Mouse (Mus musculus) lung, postnatal 0 days (tissue): Measurements from ENCODE around the gene Hyal1. TPM values are rescaled to one million over a fixed set of nuclear protein-coding genes. Genes with fewer than 3 reads are reported as not detected.
A peak's percentile ranks its signal among the peaks of the same experiment; 100 is the strongest.
"Not testable (repeated sequence)": the region's sequence is repeated elsewhere in the genome, so short reads cannot be mapped to it uniquely, and the experiment has no call there.

ENCODE experiments used
- ATAC-seq: fragments of 200-750 bp; cut with Nextera tagmentation; 2 replicates; pipeline ENCODE4 v1.8.0; 2017; ENCODE audit warnings: moderate library complexity
- DNase-seq: peaks from one replicate; pipeline ENCODE4 v3.0.0-alpha.2; 2016; ENCODE audit warnings: low spot score
- H3K27ac ChIP-seq: fragments of 300-500 bp; sonication (generic); 2 replicates; pipeline ENCODE4 v1.5.1; 2014; ENCODE audit warnings: antibody characterized with exemption, mild to moderate bottlenecking, low read length, mixed read lengths
- H3K27me3 ChIP-seq: fragments of 300-500 bp; sonication (generic); replicated peaks from 2 replicates; pipeline ENCODE4 v1.6.1; 2014; ENCODE audit warnings: low read length, mixed read lengths; ENCODE audit not compliant: insufficient read depth
- H3K36me3 ChIP-seq: fragments of 300-500 bp; sonication (generic); 2 replicates; pipeline ENCODE4 v1.6.1; 2014; ENCODE audit warnings: low read length, mixed read lengths; ENCODE audit not compliant: insufficient read depth
- H3K4me1 ChIP-seq: fragments of 300-500 bp; sonication (generic); 2 replicates; pipeline ENCODE4 v1.6.1; 2014; ENCODE audit warnings: antibody characterized with exemption, low read depth, low read length, mixed read lengths; ENCODE audit not compliant: insufficient read depth
- H3K4me2 ChIP-seq: fragments of 300-500 bp; sonication (generic); replicated peaks from 2 replicates; pipeline ENCODE4 v1.6.1; 2014; ENCODE audit warnings: low read depth, mild to moderate bottlenecking, low read length, moderate library complexity, mixed read lengths
- H3K4me3 ChIP-seq: fragments of 300-500 bp; sonication (generic); 2 replicates; pipeline ENCODE4 v1.5.1; 2014; ENCODE audit warnings: low read depth, low read length
- H3K9ac ChIP-seq: fragments of 300-500 bp; sonication (generic); replicated peaks from 2 replicates; pipeline ENCODE4 v1.6.1; 2014; ENCODE audit warnings: low read depth, mild to moderate bottlenecking
- H3K9me3 ChIP-seq: fragments of 300-500 bp; sonication (generic); 2 replicates; pipeline ENCODE4 v1.6.1; 2016; ENCODE audit warnings: low read length, mixed read lengths
- CTCF ChIP-seq: IDR thresholded peaks from 2 replicates; pipeline ENCODE4 v1.5.1; 2016; ENCODE audit warnings: antibody characterized with exemption, mild to moderate bottlenecking
- EP300 ChIP-seq: IDR thresholded peaks from 2 replicates; pipeline ENCODE4 v1.6.1; 2016; ENCODE audit warnings: antibody characterized with exemption, mild to moderate bottlenecking, control low read depth
- WGBS: fragments of 180-500 bp; shearing (Covaris S2); extraction: QIAGEN DNeasy Blood & Tissue Kit; methylation state at CpG from one replicate; pipeline ENCODE4 v1.1.7; 2014; 5-methylcytosine and 5-hydroxymethylcytosine counted together
- polyA plus RNA-seq: library from polyadenylated mRNA; unstranded; fragments of >200 nt; fragmentation: Nextera tagmentation; extraction: Ambion mirVana; gene quantifications from 2 replicates; pipeline ENCODE4 v1.2.1, GENCODE M21; 2015

The Hyal1 gene
- polyA plus RNA-seq, 1 experiment from 2014 or later = 11.0 TPM

DNA sequence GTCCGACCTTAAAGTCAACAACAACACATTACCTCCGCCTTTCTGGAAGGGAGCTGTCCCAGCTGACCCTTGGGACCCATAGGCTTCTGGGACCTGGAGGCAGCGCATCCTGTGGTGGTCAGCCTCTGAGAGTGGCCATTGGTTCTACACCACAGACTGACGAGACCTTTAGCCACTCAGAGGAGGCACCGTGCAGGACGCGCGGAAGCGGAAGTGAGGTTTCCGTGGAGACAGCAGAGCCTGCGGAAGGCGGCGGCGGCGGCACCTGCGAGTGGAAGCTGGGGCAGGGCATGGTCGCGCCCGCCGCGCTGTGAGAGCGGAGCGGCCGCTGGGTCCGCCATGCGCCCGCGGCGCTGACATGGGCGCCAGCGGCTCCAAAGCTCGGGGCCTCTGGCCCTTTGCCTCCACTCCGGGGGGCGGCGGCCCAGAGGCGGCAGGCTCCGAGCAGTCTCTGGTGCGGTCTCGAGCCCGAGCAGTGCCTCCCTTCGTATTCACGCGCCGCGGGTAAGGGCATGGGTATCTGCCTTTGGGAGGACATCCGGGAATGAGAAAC is 13.6 kb upstream of the Hyal1 start, which contains the start of gene Tusc2:
TSS of gene Tusc2 (plus strand) at position 227 of the 553 bp plus-strand sequence.
- DNase-seq (peak; percentile 97), ATAC-seq (peak; percentile 91)
- Histone ChIP-seq H3K9ac (peak within 1 kb of the TSS; percentile 65), H3K27me3 (no peaks in the 10 kb centered on the region), H3K9me3 (no peaks in the 10 kb centered on the region), H3K36me3 (peaks cover 30% of the 10 kb centered on the region; the same call in 1 of the 2 replicates), H3K4me3 (peak within 1 kb of the TSS; percentile 74), H3K4me1 (peaks cover 11% of the 10 kb centered on the region; the same call in 1 of the 2 replicates), H3K4me2 (peak within 1 kb of the TSS; percentile 91), H3K27ac (peak within 1 kb of the TSS; percentile 82)
- 0 out of 2 replicates have a peak, but pooled peaks have one; percentile 23 for TF ChIP-seq EP300
- no peak for TF ChIP-seq CTCF
- WGBS = 1% methylated on average over 46 of the region's 46 CpGs

DNA sequence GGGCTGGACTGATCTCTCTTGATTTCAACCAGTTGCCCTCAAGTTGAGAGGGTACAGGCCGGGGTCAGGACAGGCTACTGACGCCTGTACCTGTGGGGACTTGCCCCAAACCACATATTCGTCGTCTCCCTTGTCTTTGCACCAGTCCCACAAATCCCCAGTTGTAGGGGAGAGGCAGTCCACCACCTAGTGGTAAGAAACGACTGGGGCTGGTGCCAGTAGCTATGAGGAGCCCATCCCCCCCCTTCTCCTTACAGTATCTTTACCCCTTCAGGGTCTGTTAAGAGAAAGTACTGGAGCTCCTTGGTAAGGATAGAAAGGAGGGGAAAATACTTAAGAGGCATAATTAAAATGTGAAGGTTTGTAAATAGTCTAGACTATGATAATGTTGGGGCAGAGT is 11.2 kb upstream of the Hyal1 start:
- H3K27ac ChIP-seq = peak overlapping the region; percentile 92
- ATAC-seq = not testable (repeated sequence)
- peak; percentile 55 for DNase-seq

DNA sequence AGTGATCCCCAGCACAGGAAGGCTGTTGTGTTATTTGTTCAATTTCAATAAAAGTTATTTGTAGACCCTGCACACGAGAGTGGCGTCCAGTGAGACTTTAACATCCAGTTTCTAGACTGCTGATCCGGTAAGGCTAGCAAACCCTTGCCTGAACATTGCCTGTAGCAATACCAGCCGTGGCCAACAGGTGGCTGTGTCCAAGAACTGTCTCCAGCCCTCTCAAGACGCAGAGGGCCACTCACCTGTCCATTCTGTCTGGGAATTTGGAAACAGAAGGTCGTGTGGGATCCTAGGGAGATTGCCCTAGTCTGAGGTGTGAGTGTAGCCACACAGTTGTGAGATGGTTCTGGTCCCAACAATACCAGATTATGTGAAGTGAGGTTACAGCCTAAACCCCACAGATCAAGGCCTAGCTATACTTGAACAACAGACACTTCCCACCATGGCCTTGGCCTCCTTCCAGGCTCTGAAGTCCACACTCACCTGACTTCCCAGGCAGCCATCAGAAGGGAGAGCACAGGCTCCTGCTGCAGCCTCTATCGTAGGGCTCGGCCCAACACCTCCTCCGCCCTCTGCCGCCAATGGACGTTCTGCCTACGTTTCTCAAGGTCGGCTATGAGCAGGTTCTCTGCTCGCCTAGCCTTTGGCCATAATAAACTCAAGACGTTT is 10.6 kb upstream of the Hyal1 start:
- peak overlapping the region; percentile 92 for H3K27ac ChIP-seq
- TF ChIP-seq CTCF (peak; percentile 94), EP300 (no peak)
- no peaks in the 10 kb centered on the region for H3K27me3 ChIP-seq
- ATAC-seq = peak; percentile 11; the same call in 1 of the 2 replicates
- H3K4me2 ChIP-seq = peak overlapping the region; percentile 32
- peak; percentile 78 for DNase-seq
- peaks cover 21% of the 10 kb centered on the region; the same call in 1 of the 2 replicates for H3K4me1 ChIP-seq
- WGBS = 42% methylated on average over 15 of the region's 15 CpGs
- H3K9me3 ChIP-seq = no peaks in the 10 kb centered on the region
- H3K4me3 ChIP-seq = no peak overlapping the region; the same call in 1 of the 2 replicates
- H3K9ac ChIP-seq = 0 out of 2 replicates have a peak overlapping the region, but pooled peaks have one; percentile 30
- peaks cover 5% of the 10 kb centered on the region; the same call in 1 of the 2 replicates for H3K36me3 ChIP-seq

More for the DNA sequence above, 11.2 kb upstream of the Hyal1 start:
- 37% methylated on average over 5 of the region's 5 CpGs for WGBS
- Histone ChIP-seq H3K4me3 (peak overlapping the region; percentile 19; the same call in 1 of the 2 replicates), H3K4me2 (peak overlapping the region; percentile 91), H3K4me1 (peaks cover 15% of the 10 kb centered on the region; the same call in 1 of the 2 replicates), H3K9ac (peak overlapping the region; percentile 19; the same call in 1 of the 2 replicates)
- not testable (repeated sequence) for H3K36me3 ChIP-seq, H3K27me3 ChIP-seq, H3K9me3 ChIP-seq
- TF ChIP-seq CTCF = peak; percentile 61

DNA sequence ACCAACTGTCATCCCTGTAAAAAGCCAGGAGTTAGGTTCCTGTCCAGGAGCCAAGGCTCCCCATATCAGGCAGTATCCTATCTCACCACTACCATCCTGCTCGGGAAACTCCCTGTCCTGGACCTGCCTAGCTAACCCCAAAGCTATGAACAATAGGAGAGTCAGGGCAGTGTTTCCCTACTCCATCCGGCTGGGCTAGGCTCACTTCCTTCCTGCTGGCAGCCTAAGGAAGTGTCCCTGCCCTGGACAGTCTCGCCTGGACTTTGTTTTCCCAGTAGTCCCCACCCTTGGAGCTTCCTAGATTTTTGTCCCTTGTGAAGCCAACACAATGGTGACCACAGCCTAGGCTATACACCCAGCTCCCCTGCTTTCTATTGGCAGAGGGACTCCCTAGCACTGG is 9.9 kb upstream of the Hyal1 start:
- no peaks in the 10 kb centered on the region for H3K27me3 ChIP-seq
- peak overlapping the region; percentile 92 for H3K27ac ChIP-seq
- DNase-seq (peak; percentile 83), ATAC-seq (peak; percentile 60)
- H3K4me1 ChIP-seq = peaks cover 21% of the 10 kb centered on the region; the same call in 1 of the 2 replicates
- no peaks in the 10 kb centered on the region for H3K9me3 ChIP-seq
- TF ChIP-seq EP300 = peak; percentile 97
- TF ChIP-seq CTCF = peak; percentile 50
- H3K4me2 ChIP-seq = peak overlapping the region; percentile 32
- 0 out of 2 replicates have a peak overlapping the region, but pooled peaks have one; percentile 30 for H3K9ac ChIP-seq
- WGBS = 40% methylated on average over 3 of the region's 3 CpGs
- H3K36me3 ChIP-seq = peaks cover under 1% of the 10 kb centered on the region; the same call in 1 of the 2 replicates
- H3K4me3 ChIP-seq = no peak overlapping the region

DNA sequence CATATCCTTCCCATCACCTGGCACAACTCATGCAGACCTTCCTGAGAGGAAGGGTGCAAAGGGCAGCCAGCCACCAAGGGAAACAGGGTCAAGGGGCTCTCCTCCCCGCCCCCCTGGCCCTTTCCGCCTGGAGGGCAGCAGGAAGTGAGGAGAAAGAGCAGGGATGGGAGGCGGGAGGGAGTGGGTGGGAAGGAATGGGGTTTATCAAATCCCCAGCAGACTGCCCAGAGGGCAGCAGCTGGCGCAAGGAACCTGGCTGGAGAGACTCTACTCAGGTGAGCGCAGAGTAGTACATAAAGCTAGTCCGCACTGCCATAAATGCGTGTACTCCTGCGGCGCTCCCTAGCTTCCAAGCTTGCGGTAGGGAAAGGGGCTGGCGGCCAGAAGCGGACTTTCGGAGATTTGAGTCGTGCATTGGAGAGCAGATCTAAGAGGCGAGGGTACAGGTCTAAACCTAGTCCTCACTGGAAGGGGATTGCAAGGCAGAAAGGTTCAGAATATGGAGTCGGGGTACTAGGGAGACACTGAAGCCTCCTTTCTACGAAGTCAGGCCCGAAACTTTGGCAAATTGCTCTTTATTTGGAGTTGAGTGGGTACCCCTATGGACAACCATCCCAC is 8.9 kb upstream of the Hyal1 start, which contains the start of gene Hyal2:
TSS of gene Hyal2 (plus strand) at position 244 of the 618 bp plus-strand sequence.
- Histone ChIP-seq H3K4me3 (peak within 1 kb of the TSS; percentile 63), H3K4me2 (peak within 1 kb of the TSS; percentile 70), H3K9me3 (no peaks in the 10 kb centered on the region), H3K27me3 (no peaks in the 10 kb centered on the region), H3K36me3 (peaks cover 8% of the 10 kb centered on the region; the same call in 1 of the 2 replicates), H3K9ac (peak within 1 kb of the TSS; percentile 41), H3K4me1 (peaks cover 18% of the 10 kb centered on the region; the same call in 1 of the 2 replicates), H3K27ac (peak within 1 kb of the TSS; percentile 92)
- no peak for ATAC-seq
- peak; percentile 3; the same call in 1 of the 2 replicates for TF ChIP-seq CTCF
- TF ChIP-seq EP300 = no peak
- DNase-seq = peak; percentile 58
- 7% methylated on average over 18 of the region's 18 CpGs for WGBS
